Mouse (Mus musculus) ES-Bruce4 (cell line): ENCODE measurements around the gene Tldc2. TPM values are rescaled to one million over a fixed set of nuclear protein-coding genes. Genes with fewer than 3 reads are reported as not detected.

Experiments used
- H3K27ac ChIP-seq: 2 replicates; pipeline ENCODE4 v1.5.1; 2012; ENCODE audit warnings: low read length, inconsistent platforms; ENCODE audit not compliant: insufficient read depth
- H3K27me3 ChIP-seq: 2 replicates; pipeline ENCODE4 v1.6.1; 2012; ENCODE audit warnings: mild to moderate bottlenecking, low read length, inconsistent platforms; ENCODE audit not compliant: control insufficient read depth, poor library complexity, insufficient read depth, severe bottlenecking
- H3K36me3 ChIP-seq: 2 replicates; pipeline ENCODE4 v1.6.1; 2012; ENCODE audit warnings: inconsistent platforms, mild to moderate bottlenecking, low read length, moderate library complexity; ENCODE audit not compliant: control insufficient read depth, poor library complexity, insufficient read depth, severe bottlenecking
- H3K4me1 ChIP-seq: one replicate; pipeline ENCODE4 v1.8.1; 2011; ENCODE audit warnings: low read length; ENCODE audit not compliant: control insufficient read depth, insufficient read depth
- H3K4me3 ChIP-seq: 2 replicates; pipeline ENCODE4 v1.5.1; 2011; ENCODE audit warnings: low read depth, mild to moderate bottlenecking, low read length
- H3K9ac ChIP-seq: 2 replicates; pipeline ENCODE4 v1.6.1; 2012; ENCODE audit warnings: low read depth, mild to moderate bottlenecking, inconsistent platforms; ENCODE audit not compliant: poor library complexity, severe bottlenecking
- H3K9me3 ChIP-seq: replicated peaks from 2 replicates; pipeline ENCODE4 v1.6.1; 2012; ENCODE audit warnings: mild to moderate bottlenecking, low read length, inconsistent platforms; ENCODE audit not compliant: control insufficient read depth, poor library complexity, insufficient read depth, severe bottlenecking
- CTCF ChIP-seq: IDR thresholded peaks from one replicate; pipeline ENCODE4 v1.8.1; 2011; ENCODE audit warnings: low read depth, low read length
- EP300 ChIP-seq: IDR thresholded peaks from 2 replicates; pipeline ENCODE4 v1.6.1; 2011; ENCODE audit warnings: low read depth, low read length; ENCODE audit not compliant: insufficient read depth
- POLR2A ChIP-seq: IDR thresholded peaks from one replicate; pipeline ENCODE4 v1.8.1; 2011; ENCODE audit warnings: low read length; ENCODE audit not compliant: insufficient read depth
- polyA plus RNA-seq: library from polyadenylated mRNA; stranded (reverse); fragments of >200 nt; gene quantifications from 2 replicates; pipeline ENCODE4 v1.2.4, GENCODE M21; 2011; ENCODE audit warnings: low read depth; ENCODE audit not compliant: missing spikeins, insufficient read depth, insufficient read length

Gene Tldc2
- polyA plus RNA-seq, 1 experiment, result not detected

DNA sequence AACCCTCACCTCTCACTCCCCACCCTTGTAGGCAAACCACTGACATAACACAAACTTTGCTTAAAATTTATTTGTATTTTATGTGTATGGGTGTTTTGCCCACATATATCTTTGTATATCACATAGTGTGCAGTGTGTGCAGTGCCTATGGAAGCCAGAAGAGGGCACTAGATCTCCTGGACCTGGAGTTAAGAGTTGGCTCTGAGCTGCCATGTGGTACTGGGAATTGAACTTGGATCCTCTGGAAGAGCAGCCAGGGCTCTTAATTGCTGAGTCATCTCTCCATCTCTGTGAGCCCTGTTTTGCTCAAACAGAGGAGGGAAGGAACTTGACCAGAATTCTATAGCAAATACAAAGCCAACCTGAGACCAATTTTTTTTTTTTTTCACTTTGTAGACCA, 42.9 kb upstream of the Tldc2 start:
- H3K9ac ChIP-seq, result no peak overlapping the region
- TF ChIP-seq EP300 (no peak), CTCF (peak; percentile 52)
- peaks cover 2% of the 10 kb centered on the region for H3K4me1 ChIP-seq
- no peaks in the 10 kb centered on the region for H3K36me3 ChIP-seq
- peaks cover 4% of the 10 kb centered on the region; the same call in 1 of the 2 replicates for H3K9me3 ChIP-seq
- H3K27me3 ChIP-seq, result no peaks in the 10 kb centered on the region
- no peak overlapping the region for H3K27ac ChIP-seq
- no peak overlapping the region for H3K4me3 ChIP-seq

DNA sequence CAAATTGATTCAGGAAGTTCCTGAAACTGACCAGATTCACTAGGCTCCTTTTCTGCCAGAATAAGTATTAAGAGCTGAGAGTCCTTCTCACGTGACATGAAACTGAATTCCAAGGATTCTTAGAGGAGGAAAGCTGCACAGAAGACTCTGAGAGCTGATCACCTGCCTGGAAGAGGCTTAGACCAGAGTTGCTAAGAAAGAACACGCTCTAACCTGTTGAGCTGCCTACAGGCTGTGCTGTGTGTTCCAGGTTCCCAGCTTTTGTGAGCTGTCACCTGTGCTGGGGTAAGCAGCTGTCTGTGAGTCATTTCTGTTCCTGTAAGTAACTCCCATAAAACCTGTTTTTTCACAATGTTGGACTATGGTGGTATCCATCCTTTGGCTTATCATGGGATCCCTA, 40.9 kb upstream of the Tldc2 start:
- H3K4me3 ChIP-seq, result no peak overlapping the region
- TF ChIP-seq EP300, result no peak
- no peak for TF ChIP-seq POLR2A
- TF ChIP-seq CTCF, result no peak
- no peaks in the 10 kb centered on the region for H3K36me3 ChIP-seq

GRCm38 (mm10) chr2:157046956-157047355, 39.9 kb upstream of the Tldc2 start:
- peaks cover 4% of the 10 kb centered on the region; the same call in 1 of the 2 replicates for H3K9me3 ChIP-seq

More for the DNA sequence above, 40.9 kb upstream of the Tldc2 start:
- no peaks in the 10 kb centered on the region for H3K27me3 ChIP-seq
- H3K4me1 ChIP-seq, result no peaks in the 10 kb centered on the region
- H3K27ac ChIP-seq, result no peak overlapping the region
- H3K9ac ChIP-seq, result no peak overlapping the region
- peaks cover 4% of the 10 kb centered on the region; the same call in 1 of the 2 replicates for H3K9me3 ChIP-seq

DNA sequence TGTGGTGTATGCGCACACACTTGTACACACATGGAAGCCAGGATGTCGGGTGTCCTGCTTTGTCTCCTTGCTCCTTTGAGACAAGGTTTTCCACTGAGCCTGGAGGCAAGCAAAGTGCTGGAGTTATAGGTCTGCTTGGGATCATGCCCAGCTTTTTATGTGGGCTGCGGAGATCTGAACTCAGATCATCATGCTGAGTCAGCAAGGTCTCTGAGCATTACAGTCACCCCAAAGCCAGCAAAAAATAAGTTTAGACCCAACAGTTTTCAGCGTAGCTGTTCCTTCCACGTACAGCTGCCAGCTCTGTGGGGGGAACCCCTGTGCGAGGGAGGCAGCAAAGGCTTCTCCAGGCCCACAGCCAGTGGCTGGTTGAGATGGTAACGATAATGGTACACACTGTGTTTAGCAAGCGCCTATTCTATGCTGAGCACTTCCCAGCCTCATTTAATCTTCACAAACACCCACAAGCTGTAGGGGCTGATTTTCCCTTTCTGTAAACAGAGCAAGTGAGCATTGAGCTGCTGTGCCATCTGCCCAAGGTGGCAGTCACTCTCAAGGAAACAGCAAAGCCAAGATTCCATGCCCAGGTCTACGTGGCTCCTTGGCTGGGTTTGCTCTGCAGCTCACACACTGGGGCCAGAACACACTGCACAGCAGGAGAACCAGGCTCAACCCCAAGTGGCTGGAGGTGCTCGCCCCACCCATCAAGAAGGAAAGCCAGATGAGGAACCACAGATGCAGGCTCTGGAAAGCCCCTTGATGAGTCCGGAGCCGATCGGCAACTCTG, 38.3 kb upstream of the Tldc2 start:
- Histone ChIP-seq H3K9me3 (peaks cover 4% of the 10 kb centered on the region; the same call in 1 of the 2 replicates), H3K27ac (no peak overlapping the region), H3K4me3 (no peak overlapping the region), H3K27me3 (no peaks in the 10 kb centered on the region), H3K4me1 (peaks cover 3% of the 10 kb centered on the region), H3K36me3 (no peaks in the 10 kb centered on the region), H3K9ac (no peak overlapping the region)
- TF ChIP-seq EP300 (no peak), POLR2A (no peak), CTCF (no peak)

More at GRCm38 (mm10) chr2:157046956-157047355, 39.9 kb upstream of the Tldc2 start:
- no peak overlapping the region for H3K27ac ChIP-seq
- no peaks in the 10 kb centered on the region for H3K4me1 ChIP-seq
- no peaks in the 10 kb centered on the region for H3K36me3 ChIP-seq
- H3K4me3 ChIP-seq, result no peak overlapping the region
- no peak overlapping the region for H3K9ac ChIP-seq
- H3K27me3 ChIP-seq, result no peaks in the 10 kb centered on the region
- TF ChIP-seq EP300, result no peak
- no peak for TF ChIP-seq CTCF
- no peak for TF ChIP-seq POLR2A

GRCm38 (mm10) chr2:157049831-157050243, 37.0 kb upstream of the Tldc2 start:
- TF ChIP-seq CTCF (no peak), POLR2A (no peak), EP300 (no peak)
- Histone ChIP-seq H3K4me3 (no peak overlapping the region), H3K36me3 (no peaks in the 10 kb centered on the region)

GRCm38 (mm10) chr2:157052448-157052847, 34.4 kb upstream of the Tldc2 start:
- H3K9me3 ChIP-seq, result no peaks in the 10 kb centered on the region

More at GRCm38 (mm10) chr2:157049831-157050243, 37.0 kb upstream of the Tldc2 start:
- H3K27ac ChIP-seq, result no peak overlapping the region
- no peak overlapping the region for H3K9ac ChIP-seq
- H3K9me3 ChIP-seq, result peaks cover 4% of the 10 kb centered on the region; the same call in 1 of the 2 replicates
- peaks cover 3% of the 10 kb centered on the region for H3K4me1 ChIP-seq
- no peaks in the 10 kb centered on the region for H3K27me3 ChIP-seq

More at GRCm38 (mm10) chr2:157052448-157052847, 34.4 kb upstream of the Tldc2 start:
- Histone ChIP-seq H3K27me3 (no peaks in the 10 kb centered on the region), H3K36me3 (no peaks in the 10 kb centered on the region), H3K27ac (no peak overlapping the region), H3K4me1 (peaks cover 5% of the 10 kb centered on the region), H3K9ac (no peak overlapping the region), H3K4me3 (no peak overlapping the region)
- TF ChIP-seq POLR2A (no peak), EP300 (no peak), CTCF (no peak)
